Mouse (Mus musculus): ENCODE measurements around the gene N6amt1. TPM values are rescaled to one million over a fixed set of nuclear protein-coding genes. Genes with fewer than 3 reads are reported as not detected.

N6amt1 gene
- 13.7 and 13.9 TPM in 2 replicates for polyA plus RNA-seq (2021; fragmentation: Nextera tagmentation)
- long read RNA-seq, experiment 1, transcript N6amt1-201 (6 exons, 1,884 nt): major isoform, 25 of 28 reads
- long read RNA-seq, experiment 1, partial matches to known transcripts: 2 of 28 reads
- long read RNA-seq, experiment 1, other reads (novel, unspliced or antisense): 0 of 28 reads
- long read RNA-seq, experiment 2, transcript N6amt1-201 (6 exons, 1,884 nt): major isoform, 10 of 15 reads
- long read RNA-seq, experiment 2, partial matches to known transcripts: 0 of 15 reads
- long read RNA-seq, experiment 2, other reads (novel, unspliced or antisense): 3 of 15 reads

GRCm38 (mm10) chr16:87354075-87354583 is at the start of gene N6amt1:
Gene N6amt1, plus strand, starts transcription at chr16:87354185.

Other genes with a start within 250 kb of the N6amt1 start
- 15.4 and 15.8 TPM in 2 replicates for gene Ltn1, start 78.4 kb downstream of the N6amt1 start, polyA plus RNA-seq (2021; fragmentation: Nextera tagmentation)
- 10.7 and 12.7 TPM in 2 replicates for gene Rwdd2b, start 86.4 kb downstream of the N6amt1 start, polyA plus RNA-seq (2021; fragmentation: Nextera tagmentation)
- gene Usp16, start 100.5 kb downstream of the N6amt1 start, polyA plus RNA-seq (2021; fragmentation: Nextera tagmentation): 38.0 and 42.6 TPM in 2 replicates
- gene Cct8, start 141.7 kb downstream of the N6amt1 start, polyA plus RNA-seq (2021; fragmentation: Nextera tagmentation): 159 and 171 TPM in 2 replicates
- not detected in 2 replicates for gene Map3k7cl, start 199.1 kb downstream of the N6amt1 start, polyA plus RNA-seq (2021; fragmentation: Nextera tagmentation)

Measured in layer of hippocampus, adult 6 months (tissue).